Mouse (Mus musculus) kidney, postnatal 25 days (tissue): ENCODE measurements at regions not wholly inside any gene's neighbourhood (a gene's known extent, or its start where the extent isn't known, plus 50 kb on each side); places are given as distances from the start of the nearest gene placed in this dataset.
A peak's percentile ranks its signal among the peaks of the same experiment; 100 is the strongest.
"Not testable (repeated sequence)": the region's sequence is repeated elsewhere in the genome, so short reads cannot be mapped to it uniquely, and the experiment has no call there.

Experiments used
- DNase-seq, 2 experiments: peaks; one replicate each; pipeline ENCODE4 v3.0.0; 2021; ENCODE audit warnings: mixed read lengths in 2 of 2

- DNase-seq = no peak
Measured at GRCm38 (mm10) chr10:43674749-43675148, 96.7 kb downstream of the Cd24a start.

- not testable (repeated sequence) for DNase-seq
Measured at GRCm38 (mm10) chr10:43675495-43675894, 97.4 kb downstream of the Cd24a start.

- no peak for DNase-seq
Measured at GRCm38 (mm10) chr10:43676289-43676688, 98.2 kb downstream of the Cd24a start.

GRCm38 (mm10) chr10:43684247-43685033, 106.4 kb downstream of the Cd24a start:
- DNase-seq = peak; percentile 40 to 68

GRCm38 (mm10) chr10:43689161-43689913, 111.3 kb downstream of the Cd24a start:
- DNase-seq = no peak

GRCm38 (mm10) chr10:43689914-43690316, 111.8 kb downstream of the Cd24a start:
- DNase-seq = no peak

DNA sequence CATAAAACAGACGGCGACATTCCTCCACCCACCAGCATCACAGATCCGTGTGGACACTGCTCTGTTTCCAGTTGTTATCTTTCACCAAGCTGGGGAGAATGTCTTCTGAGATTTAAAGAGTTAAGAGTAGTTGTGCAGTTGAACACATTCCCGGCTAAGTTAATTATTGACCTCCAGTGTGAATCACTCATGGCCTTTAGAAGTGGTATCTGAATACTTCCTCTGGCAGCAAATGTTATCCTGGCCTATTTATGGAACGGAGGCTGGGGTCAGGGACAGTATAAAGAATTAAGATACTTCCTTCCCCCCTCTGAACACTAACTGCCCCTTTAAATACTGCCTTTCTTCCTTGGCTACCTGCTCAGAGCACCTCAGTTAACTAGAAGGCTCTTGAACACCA, 115.9 kb downstream of the Cd24a start:
- peak in 1 of 2 experiments; percentile 33 for DNase-seq

- DNase-seq = peak in 1 of 2 experiments; percentile 36
Measured at GRCm38 (mm10) chr10:43694508-43694907, 116.4 kb downstream of the Cd24a start.

- peak in 1 of 2 experiments; percentile 20 for DNase-seq
Measured at GRCm38 (mm10) chr10:43695470-43695869, 117.4 kb downstream of the Cd24a start.

DNA sequence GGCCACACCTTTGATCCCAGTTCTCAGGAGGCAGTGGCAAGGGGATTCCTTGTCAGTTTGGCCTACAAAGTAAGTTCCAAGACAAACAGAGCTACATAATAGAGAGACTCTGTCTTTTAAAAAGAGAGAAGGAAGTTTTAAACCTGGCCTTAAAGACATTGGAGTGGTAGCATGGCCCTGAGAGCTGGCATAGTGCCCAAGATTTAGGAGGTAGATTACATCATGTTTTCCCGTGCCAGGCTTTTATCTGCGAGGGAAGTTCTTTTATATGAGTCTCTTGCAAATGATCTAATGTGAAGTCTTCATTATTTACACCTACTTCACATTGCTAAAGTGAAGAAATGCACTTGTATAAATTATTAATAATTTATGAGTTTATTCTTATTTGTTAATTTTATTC, 119.8 kb downstream of the Cd24a start:
- peak in 1 of 2 experiments; percentile 14 for DNase-seq

- no peak for DNase-seq
Measured at GRCm38 (mm10) chr10:43700371-43701289, 122.5 kb downstream of the Cd24a start.

DNA sequence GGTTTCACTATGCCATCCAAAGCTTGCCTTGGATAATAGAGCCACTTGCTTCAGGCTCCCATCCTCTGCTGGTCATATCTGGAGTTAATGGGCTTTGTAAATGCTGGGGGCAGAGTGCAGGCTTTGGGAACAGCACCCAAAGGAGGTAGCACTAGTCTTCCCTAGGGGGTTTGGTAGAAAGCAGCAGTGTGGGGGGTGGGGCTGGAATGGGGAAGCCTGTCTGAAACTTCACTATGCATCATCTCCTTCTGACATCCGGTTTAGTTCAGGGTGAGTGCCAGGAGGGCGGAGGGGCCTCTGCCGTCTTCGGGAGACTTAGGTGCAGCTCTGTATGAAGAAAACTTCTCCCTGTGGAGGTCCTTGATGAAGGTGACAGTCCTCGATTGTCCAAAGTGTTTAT, 124.8 kb downstream of the Cd24a start:
- no peak for DNase-seq

DNA sequence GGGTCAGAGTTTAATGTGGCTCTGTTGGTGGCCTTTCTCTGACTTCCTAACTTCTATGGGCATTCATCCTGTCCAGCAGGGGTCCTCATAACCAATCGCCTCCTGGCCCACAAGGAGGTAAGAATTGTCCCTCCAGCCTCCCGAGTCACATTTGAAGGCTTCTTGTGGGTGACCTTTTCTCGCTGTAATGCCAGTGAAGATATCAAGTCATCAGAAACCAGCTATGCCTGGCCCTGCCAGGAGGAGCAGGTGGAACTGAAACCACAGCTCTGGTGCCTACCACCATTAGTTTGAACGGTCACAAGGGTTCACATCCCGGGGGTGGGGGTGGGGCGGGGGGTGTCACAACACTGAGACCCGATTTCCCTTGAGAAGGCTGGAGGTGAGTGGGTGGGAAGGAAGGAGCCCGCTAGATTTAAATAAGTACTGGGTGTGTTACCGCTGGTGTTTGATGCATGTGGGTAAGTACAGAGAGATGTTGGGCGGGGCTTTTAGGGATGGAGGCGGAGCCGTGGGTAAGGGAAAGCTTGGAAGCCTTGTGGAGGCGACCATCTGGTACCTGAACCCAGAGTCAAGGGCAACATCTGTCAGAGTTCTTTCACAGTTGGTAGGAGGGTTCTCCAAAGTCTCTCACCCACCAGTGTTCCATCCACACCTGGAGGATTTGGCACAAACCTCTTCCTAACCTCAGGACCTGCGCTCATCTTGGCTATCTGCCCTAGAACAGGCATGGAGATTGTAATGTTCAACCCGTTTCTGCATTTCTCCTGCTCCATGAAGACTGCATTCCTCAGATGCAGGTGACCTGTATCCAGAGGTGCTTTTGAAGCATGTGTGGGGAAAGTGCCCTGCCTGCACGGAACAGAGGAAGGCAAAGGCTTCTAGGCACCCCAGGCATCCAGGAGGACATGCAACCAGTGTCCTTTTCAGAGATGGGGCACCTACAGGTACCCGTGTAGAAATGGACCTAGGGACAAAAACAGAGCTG, 128.2 kb downstream of the Cd24a start:
- peak; percentile 45 to 60 for DNase-seq

- no peak for DNase-seq
Measured at GRCm38 (mm10) chr10:43707011-43707410, 128.9 kb downstream of the Cd24a start.

GRCm38 (mm10) chr10:43707821-43708373, 129.8 kb downstream of the Cd24a start:
- DNase-seq = peak; percentile 47 to 72

- DNase-seq = no peak
Measured at GRCm38 (mm10) chr10:43709278-43710033, 131.4 kb downstream of the Cd24a start.

DNA sequence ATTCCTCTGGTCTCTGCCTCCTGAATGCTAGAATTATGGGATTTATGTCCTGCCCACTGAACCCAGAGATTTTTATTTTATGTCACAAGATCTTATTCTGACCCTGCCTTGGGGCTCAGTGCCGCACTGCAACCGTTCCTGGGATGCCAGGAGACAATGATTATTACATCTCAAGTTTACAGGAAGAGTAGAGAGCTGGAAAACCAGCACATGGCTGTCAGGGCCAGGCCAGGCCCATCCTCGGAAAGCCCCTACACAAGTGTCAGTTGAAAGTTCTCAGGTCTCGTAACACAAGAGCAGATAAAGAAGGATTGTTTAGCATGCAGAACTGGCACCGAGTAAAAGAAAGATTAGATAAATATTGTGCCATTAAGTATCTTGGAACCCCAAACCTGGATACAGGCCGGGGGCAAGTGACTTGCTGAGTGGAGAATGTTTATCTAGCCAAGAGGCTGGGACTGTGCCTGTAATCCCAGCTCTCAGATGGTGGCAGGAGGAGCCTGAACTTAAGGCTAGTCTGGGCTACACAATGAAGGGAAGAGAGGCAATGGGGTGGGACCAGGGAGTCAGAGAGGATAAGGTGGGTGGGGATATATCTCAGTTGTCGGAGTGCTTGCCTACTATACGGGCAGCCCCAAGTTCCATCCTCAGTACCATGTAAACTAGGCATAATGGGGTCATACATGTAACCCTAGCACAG, 132.3 kb downstream of the Cd24a start:
- no peak for DNase-seq

GRCm38 (mm10) chr10:43710886-43711256, 132.8 kb downstream of the Cd24a start:
- no peak for DNase-seq

DNA sequence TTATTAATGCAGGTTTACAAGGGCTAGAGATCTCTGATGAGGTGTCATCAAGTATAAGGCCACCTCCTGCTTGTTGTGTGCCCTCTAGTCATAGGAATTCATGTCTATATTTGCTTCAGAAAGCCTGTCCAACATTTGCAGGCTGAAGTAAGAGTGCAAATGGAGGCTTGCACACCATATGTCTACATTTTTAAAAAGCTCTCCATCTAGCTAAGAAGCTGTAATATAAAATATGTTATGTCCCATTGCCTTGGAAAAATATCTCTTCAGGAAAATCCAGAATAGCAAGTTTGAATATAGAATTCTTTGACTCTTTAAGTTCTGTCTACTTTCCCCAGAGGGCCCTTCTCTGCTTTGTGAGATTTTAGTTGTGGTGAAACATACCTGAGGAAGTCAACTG, 134.6 kb downstream of the Cd24a start:
- no peak for DNase-seq

GRCm38 (mm10) chr10:43718768-43719167, 140.7 kb downstream of the Cd24a start:
- no peak for DNase-seq
